Mouse (Mus musculus) embryonic facial prominence, embryonic 12.5 days (tissue): ENCODE results near the gene Mettl13. TPM values are rescaled to one million over a fixed set of nuclear protein-coding genes. Genes with fewer than 3 reads are reported as not detected.

Experiments
- ATAC-seq: fragments of 200-750 bp; cut with Nextera tagmentation; 2 replicates; pipeline ENCODE4 v1.8.0; 2017; ENCODE audit not compliant: insufficient number of reproducible peaks, insufficient read depth, low FRiP score, low TSS enrichment
- H3K27ac ChIP-seq: fragments of 300-500 bp; sonication (generic); 2 replicates; pipeline ENCODE4 v1.5.1; 2016; ENCODE audit warnings: mild to moderate bottlenecking
- H3K27me3 ChIP-seq: fragments of 300-500 bp; sonication (generic); 2 replicates; pipeline ENCODE4 v1.6.1; 2016; ENCODE audit warnings: mild to moderate bottlenecking, moderate library complexity
- H3K36me3 ChIP-seq: fragments of 300-500 bp; sonication (generic); 2 replicates; pipeline ENCODE4 v1.6.1; 2016; ENCODE audit warnings: mild to moderate bottlenecking
- H3K4me1 ChIP-seq: fragments of 300-500 bp; sonication (generic); 2 replicates; pipeline ENCODE4 v1.6.1; 2016
- H3K4me2 ChIP-seq: fragments of 300-500 bp; sonication (generic); replicated peaks from 2 replicates; pipeline ENCODE4 v1.6.1; 2016; ENCODE audit warnings: mild to moderate bottlenecking, moderate library complexity
- H3K4me3 ChIP-seq: fragments of 300-500 bp; sonication (generic); 2 replicates; pipeline ENCODE4 v1.5.1; 2016; ENCODE audit warnings: mild to moderate bottlenecking
- H3K9ac ChIP-seq: fragments of 300-500 bp; sonication (generic); 2 replicates; pipeline ENCODE4 v1.6.1; 2016; ENCODE audit warnings: mild to moderate bottlenecking, moderate library complexity
- H3K9me3 ChIP-seq: fragments of 300-500 bp; sonication (generic); 2 replicates; pipeline ENCODE4 v1.6.1; 2016; ENCODE audit warnings: mild to moderate bottlenecking, moderate library complexity
- WGBS: fragments of 180-500 bp; shearing (Covaris S2); methylation state at CpG from one replicate; pipeline ENCODE4 v1.1.7; 2016; 5-methylcytosine and 5-hydroxymethylcytosine counted together
- polyA plus RNA-seq: library from polyadenylated mRNA; unstranded; fragments of >200 nt; fragmentation: Nextera tagmentation; extraction: Ambion mirVana; gene quantifications from 2 replicates; pipeline ENCODE4 v1.2.1, GENCODE M21; 2016

The Mettl13 gene
- polyA plus RNA-seq, 1 experiment from 2014 or later, result 32.6 TPM

DNA sequence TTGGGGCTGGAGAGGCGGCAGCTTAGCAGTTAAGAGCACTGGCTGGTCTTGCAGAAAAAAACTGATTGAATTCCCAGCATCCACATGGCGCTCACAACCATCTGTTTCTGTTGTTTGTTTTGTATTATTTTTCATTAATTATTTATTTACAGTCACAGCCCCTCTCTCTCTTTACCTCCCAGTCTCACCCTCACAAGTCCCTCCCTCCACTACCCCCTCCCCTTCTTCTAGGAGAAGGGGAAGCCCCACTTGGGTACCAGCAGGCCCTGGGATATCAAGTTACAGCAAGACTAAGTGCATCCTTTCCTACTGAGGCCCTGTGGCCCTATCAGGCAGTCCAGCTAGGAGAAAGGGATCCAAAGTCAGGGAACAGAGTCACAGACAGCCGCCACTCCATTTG lies 19.0 kb upstream of the Mettl13 start:
- ATAC-seq, result no peak
- H3K9ac ChIP-seq, result no peak overlapping the region
- no peaks in the 10 kb centered on the region for H3K27me3 ChIP-seq
- H3K4me1 ChIP-seq, result peaks cover 16% of the 10 kb centered on the region
- no peak overlapping the region for H3K4me2 ChIP-seq
- 37% methylated on average over 3 of the region's 3 CpGs for WGBS
- no peak overlapping the region for H3K4me3 ChIP-seq
- no peaks in the 10 kb centered on the region for H3K9me3 ChIP-seq
- no peak overlapping the region for H3K27ac ChIP-seq
- no peaks in the 10 kb centered on the region for H3K36me3 ChIP-seq

DNA sequence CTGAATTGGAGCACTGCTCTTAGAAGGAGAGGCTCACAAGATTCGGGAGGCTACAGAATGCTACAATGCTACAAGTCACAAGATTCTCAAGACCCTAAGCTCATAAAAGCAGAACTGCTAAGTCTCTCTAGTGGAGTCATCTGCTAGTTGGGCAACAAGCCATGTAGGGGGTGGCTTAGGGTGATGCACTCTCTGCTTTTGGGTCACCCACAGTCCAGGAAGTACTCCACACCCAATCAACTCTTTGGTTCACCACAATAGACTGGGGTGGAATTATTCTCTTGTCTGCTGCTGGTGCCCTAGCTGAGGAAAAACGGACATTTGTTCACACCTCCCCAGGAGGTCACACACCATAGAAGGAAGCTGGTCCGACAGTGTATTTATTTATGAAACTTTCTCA lies 16.6 kb upstream of the Mettl13 start:
- WGBS, result 64% methylated on average over 3 of the region's 3 CpGs
- H3K9me3 ChIP-seq, result no peaks in the 10 kb centered on the region

DNA sequence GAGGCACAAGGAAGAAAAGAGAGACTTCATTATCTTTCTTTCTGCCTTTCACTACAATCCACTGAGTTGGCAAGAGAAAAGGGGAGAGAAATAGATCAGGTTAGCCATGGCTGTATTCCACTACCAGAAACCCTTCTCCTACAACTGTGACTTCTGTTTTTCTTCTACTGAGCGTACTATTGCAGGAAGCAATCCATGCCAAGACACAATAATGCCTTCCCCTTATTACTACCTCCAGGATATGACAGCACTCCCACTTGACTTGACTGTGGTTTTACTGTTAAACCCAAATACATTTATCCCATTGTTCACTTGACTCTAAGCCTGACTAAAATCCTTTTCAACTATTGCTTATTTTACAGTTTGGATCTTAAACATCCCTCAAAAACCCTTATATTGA lies 14.9 kb upstream of the Mettl13 start:
- no peak overlapping the region for H3K27ac ChIP-seq
- no peaks in the 10 kb centered on the region for H3K36me3 ChIP-seq
- ATAC-seq, result no peak
- no peak overlapping the region for H3K4me2 ChIP-seq
- no peaks in the 10 kb centered on the region for H3K27me3 ChIP-seq
- no peak overlapping the region for H3K4me3 ChIP-seq
- 86% methylated on average over 1 of the region's 1 CpGs for WGBS
- no peaks in the 10 kb centered on the region for H3K9me3 ChIP-seq
- H3K9ac ChIP-seq, result no peak overlapping the region
- H3K4me1 ChIP-seq, result peaks cover 7% of the 10 kb centered on the region

More for the DNA sequence above, 16.6 kb upstream of the Mettl13 start:
- Histone ChIP-seq H3K4me2 (no peak overlapping the region), H3K4me3 (no peak overlapping the region), H3K9ac (no peak overlapping the region), H3K4me1 (peaks cover 11% of the 10 kb centered on the region), H3K27ac (no peak overlapping the region), H3K36me3 (no peaks in the 10 kb centered on the region), H3K27me3 (no peaks in the 10 kb centered on the region)
- no peak for ATAC-seq

DNA sequence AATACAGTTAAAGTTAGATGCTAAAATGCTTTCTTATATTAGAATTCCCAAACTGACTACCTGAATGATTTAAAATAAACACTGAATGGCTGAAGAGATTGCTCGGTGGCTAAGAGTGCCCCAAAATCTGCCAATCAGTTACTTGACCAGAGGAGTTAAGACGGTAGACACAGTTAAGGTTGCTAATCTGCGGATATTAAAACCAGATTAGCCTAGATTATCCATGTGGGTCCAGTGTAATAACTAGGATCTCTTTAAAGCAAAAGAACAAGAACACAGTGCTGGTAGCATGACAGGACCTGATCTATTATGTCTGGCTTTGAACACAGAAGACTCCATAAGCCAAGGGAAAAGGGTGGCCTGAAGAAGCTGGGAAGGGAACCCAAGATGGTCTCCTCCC lies 5.8 kb upstream of the Mettl13 start:
- Histone ChIP-seq H3K4me1 (no peaks in the 10 kb centered on the region), H3K4me2 (no peak overlapping the region), H3K9me3 (no peaks in the 10 kb centered on the region), H3K27me3 (no peaks in the 10 kb centered on the region), H3K27ac (no peak overlapping the region), H3K9ac (no peak overlapping the region), H3K36me3 (no peaks in the 10 kb centered on the region), H3K4me3 (no peak overlapping the region)
- no peak for ATAC-seq
- WGBS, result 76% methylated on average over 3 of the region's 3 CpGs

DNA sequence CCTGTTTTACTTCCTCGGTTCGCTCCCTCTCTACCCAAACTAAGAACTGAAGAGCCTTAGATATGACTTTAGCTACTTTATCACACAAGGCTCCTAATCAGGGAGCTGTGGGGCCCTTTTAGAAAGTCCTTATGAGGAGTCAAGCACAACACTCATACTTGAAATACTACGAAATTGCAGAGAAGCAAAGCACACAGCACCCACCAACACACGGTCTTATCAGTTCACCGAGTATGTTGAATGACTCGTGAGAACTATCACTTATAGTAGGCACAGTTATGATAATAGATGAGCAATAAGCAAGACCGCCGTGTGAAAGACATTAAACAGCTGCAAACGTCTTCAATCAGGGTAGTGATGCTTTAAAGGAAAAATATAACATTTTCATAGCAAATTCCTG lies 4.6 kb upstream of the Mettl13 start:
- Histone ChIP-seq H3K4me2 (no peak overlapping the region), H3K27ac (no peak overlapping the region), H3K4me1 (no peaks in the 10 kb centered on the region), H3K36me3 (no peaks in the 10 kb centered on the region), H3K27me3 (no peaks in the 10 kb centered on the region), H3K4me3 (no peak overlapping the region), H3K9ac (no peak overlapping the region), H3K9me3 (no peaks in the 10 kb centered on the region)
- 88% methylated on average over 9 of the region's 9 CpGs for WGBS
- no peak for ATAC-seq

DNA sequence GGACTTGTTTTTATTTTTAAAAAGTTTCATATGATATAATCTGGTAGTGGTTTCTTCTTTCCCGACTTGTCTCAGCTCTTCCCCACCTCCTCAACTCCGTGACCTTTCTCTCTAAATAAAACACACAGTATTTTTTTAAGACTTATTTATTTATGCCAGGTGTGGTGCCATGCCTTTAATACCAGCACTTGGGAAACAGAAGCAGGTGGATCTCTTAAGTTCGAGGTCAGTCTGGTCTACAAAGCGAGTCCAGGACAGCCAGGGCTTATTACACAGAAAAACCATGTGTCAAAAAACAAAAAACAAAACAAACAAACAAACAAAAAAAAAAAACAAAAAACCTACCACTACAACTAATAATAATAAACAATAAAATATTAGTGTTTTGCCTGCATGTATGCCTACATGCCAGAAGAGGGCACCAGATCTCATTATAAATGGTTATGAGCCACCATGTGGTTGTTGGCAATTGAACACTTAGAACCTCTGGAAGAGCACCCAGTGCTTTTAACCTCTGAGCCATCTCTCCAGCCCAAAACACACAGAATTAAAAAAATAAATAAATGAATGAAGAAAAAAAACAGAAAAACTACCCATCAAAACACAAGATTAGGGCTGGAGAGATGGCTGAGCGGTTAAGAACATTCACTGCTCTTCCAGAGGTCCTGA lies 1.4 kb upstream of the Mettl13 start:
- 76% methylated on average over 5 of the region's 5 CpGs for WGBS
- ATAC-seq, result no peak
- Histone ChIP-seq H3K4me2 (no peak overlapping the region), H3K9me3 (no peaks in the 10 kb centered on the region), H3K4me3 (no peak overlapping the region), H3K27me3 (no peaks in the 10 kb centered on the region), H3K9ac (no peak overlapping the region), H3K36me3 (peaks cover 15% of the 10 kb centered on the region), H3K27ac (no peak overlapping the region), H3K4me1 (0 out of 2 replicates have a peak, but pooled peaks cover 6% of the 10 kb centered on the region)

DNA sequence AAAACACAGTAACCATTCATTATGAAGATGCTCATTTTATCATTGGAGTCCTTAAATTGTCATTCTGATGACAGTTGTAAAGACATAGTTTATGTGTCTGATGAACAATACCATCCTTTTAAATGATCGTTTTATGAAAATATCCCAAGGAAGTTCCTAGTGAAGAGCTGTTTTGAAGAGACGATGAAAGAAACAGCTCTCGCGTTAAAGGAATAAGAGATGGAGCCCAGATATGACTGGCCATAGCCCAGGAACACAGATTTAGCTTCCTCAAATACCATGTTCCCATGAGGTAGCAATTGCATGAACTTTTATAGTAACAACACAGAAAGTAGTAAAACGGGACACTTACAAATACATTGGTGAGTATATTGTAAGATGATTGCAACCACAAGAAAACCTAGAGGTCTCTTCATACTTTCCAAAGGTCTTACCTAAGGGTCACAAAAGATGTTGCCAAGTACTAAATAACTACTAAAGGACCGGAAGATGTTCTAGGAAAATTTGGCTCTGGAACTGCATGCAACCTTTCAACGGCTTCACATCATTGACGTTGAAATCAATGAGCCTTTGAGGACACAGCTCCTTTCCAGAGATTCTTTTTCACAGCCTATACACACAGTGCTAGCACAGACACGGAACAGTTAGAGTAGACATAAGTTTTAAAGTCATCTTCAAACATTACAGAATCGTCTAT lies 714 bp upstream of the Mettl13 start:
- Histone ChIP-seq H3K36me3 (peaks cover 22% of the 10 kb centered on the region), H3K27me3 (no peaks in the 10 kb centered on the region), H3K9ac (peak overlapping the region; percentile 66), H3K4me3 (peak overlapping the region; percentile 60), H3K4me1 (0 out of 2 replicates have a peak, but pooled peaks cover 6% of the 10 kb centered on the region), H3K4me2 (peak overlapping the region; percentile 83), H3K27ac (peak overlapping the region; percentile 77), H3K9me3 (no peaks in the 10 kb centered on the region)
- ATAC-seq, result no peak
- WGBS, result 72% methylated on average over 10 of the region's 10 CpGs

DNA sequence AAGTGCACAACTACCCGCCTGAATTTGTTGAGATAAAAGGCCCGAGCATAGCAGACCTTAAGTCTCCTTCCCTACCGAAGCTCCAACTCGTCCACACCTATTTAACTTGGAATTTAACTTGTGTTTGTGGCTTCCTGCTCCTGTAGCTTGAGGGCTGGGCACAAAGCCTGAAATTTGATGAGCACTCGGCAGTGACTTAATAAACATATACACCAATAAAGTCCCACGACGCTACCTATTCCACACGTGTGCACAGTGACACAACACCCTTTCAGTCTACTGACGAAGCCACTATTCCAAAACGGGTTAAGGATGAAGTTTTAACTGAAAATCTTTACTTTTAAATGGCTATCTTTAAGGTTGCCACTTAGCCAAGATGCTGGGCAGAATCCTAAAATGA lies 744 bp downstream of the Mettl13 start:
- Histone ChIP-seq H3K9me3 (no peaks in the 10 kb centered on the region), H3K9ac (peak overlapping the region; percentile 66), H3K4me3 (peak overlapping the region; percentile 60), H3K36me3 (peaks cover 34% of the 10 kb centered on the region), H3K4me2 (peak overlapping the region; percentile 83), H3K27me3 (no peaks in the 10 kb centered on the region), H3K4me1 (0 out of 2 replicates have a peak, but pooled peaks cover 6% of the 10 kb centered on the region), H3K27ac (no peak overlapping the region)
- 5% methylated on average over 10 of the region's 10 CpGs for WGBS
- ATAC-seq, result no peak

DNA sequence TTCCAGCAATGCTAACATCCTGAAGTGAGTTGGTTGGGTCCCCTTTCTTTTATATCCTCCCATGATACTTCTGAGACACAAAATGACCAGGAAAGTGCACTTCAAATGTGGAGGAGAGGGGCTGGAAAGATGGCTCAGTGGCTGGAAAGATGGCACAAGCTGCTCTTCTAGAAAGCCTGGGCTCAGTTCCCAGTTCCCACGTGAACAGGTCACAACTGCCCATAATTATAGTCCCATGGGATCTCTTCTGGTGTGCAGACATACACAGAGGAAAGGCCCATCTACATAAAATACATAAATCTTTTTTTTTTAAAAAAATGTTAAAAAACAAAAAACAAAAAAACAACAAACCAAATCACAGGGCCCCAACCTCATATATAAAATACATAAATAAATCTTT lies 5.1 kb downstream of the Mettl13 start:
- no peak for ATAC-seq
- H3K4me1 ChIP-seq, result 0 out of 2 replicates have a peak, but pooled peaks cover 6% of the 10 kb centered on the region
- H3K36me3 ChIP-seq, result peaks cover 68% of the 10 kb centered on the region
- no peaks in the 10 kb centered on the region for H3K27me3 ChIP-seq
- H3K4me2 ChIP-seq, result no peak overlapping the region
- H3K9me3 ChIP-seq, result no peaks in the 10 kb centered on the region
- H3K9ac ChIP-seq, result no peak overlapping the region
- 78% methylated on average over 1 of the region's 1 CpGs for WGBS
- H3K4me3 ChIP-seq, result no peak overlapping the region
- H3K27ac ChIP-seq, result no peak overlapping the region

DNA sequence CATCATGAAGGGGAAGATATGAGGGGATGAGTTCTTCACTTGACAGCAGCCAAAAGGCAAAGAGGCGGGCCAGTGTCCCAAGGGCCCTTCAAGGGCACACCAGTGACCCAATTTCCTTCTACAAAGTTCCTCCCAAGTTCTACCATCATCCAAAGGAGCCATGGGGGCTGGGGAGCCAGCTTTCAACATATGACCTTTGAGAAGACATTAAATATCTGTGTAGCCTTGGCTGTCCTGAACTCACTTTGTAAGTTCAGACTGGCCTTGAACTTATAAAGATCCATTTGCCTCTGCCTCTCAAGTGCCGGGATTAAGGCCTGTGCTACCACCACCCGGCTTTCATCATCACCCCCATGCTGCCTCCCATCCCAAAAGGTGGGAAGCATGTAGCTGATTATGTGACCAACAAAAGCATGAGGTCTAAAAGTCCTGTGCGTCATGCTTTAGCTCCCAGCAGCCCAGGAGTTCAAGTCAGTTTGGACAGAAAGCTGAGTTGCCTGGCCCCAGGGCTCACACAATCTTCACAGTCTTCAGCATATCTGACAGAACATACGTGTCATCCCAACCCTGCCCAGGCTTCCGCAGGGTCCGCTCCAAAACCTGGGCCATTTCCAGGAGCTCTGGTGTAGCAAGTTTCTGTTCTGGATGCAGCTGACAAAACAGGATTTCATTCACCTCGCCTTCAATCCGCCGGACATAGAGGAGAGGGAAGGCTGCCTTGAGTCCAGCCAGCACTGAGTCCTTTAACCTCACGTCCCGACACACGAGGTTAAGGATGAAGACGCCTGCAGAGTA lies 14.4 kb downstream of the Mettl13 start:
- 92% methylated on average over 14 of the region's 14 CpGs for WGBS
- Histone ChIP-seq H3K4me3 (no peak overlapping the region), H3K4me2 (no peak overlapping the region), H3K9ac (no peak overlapping the region), H3K27ac (no peak overlapping the region), H3K9me3 (no peaks in the 10 kb centered on the region), H3K4me1 (no peaks in the 10 kb centered on the region), H3K27me3 (no peaks in the 10 kb centered on the region), H3K36me3 (peaks cover 57% of the 10 kb centered on the region)
- ATAC-seq, result no peak

DNA sequence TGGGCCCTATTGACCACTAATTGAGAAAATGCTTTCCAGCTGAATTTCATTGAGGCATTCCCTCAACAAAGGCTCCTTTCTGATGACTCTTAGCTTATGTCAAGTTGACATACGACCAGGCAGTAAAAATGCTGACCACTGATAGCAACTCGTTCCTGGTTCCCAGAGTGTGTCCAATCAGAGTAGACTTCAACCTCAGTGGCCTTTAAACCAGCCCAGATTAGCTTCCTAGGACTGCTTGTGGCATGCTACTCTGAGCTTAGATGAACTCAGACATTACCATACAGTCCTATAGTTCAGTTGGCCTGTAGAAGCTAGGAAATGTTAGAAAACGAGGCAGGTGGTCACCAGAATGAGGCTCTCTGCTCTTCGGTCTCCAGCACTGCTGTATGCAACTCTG lies 16.0 kb downstream of the Mettl13 start:
- no peaks in the 10 kb centered on the region for H3K27me3 ChIP-seq
- H3K4me3 ChIP-seq, result no peak overlapping the region
- no peak overlapping the region for H3K4me2 ChIP-seq
- H3K4me1 ChIP-seq, result no peaks in the 10 kb centered on the region
- H3K27ac ChIP-seq, result no peak overlapping the region
- 61% methylated on average over 4 of the region's 4 CpGs for WGBS
- ATAC-seq, result no peak
- H3K9me3 ChIP-seq, result 0 out of 2 replicates have a peak, but pooled peaks cover 3% of the 10 kb centered on the region
- H3K9ac ChIP-seq, result no peak overlapping the region
- peaks cover 47% of the 10 kb centered on the region for H3K36me3 ChIP-seq
